Mouse (Mus musculus): ENCODE data around the gene Gm8773. TPM values are rescaled to one million over a fixed set of nuclear protein-coding genes. Genes with fewer than 3 reads are reported as not detected.

The Gm8773 gene
- not detected for total RNA-seq (2022)

GRCm38 (mm10) chr5:5573749-5574317 lies at the start of gene Gm8773:
Gm8773 (plus strand) TSS chr5:5573799.
- DNase-seq (ENCODE audit: low spot score in 2 of 2): peak in 1 of 2 experiments; percentile 4

DNA sequence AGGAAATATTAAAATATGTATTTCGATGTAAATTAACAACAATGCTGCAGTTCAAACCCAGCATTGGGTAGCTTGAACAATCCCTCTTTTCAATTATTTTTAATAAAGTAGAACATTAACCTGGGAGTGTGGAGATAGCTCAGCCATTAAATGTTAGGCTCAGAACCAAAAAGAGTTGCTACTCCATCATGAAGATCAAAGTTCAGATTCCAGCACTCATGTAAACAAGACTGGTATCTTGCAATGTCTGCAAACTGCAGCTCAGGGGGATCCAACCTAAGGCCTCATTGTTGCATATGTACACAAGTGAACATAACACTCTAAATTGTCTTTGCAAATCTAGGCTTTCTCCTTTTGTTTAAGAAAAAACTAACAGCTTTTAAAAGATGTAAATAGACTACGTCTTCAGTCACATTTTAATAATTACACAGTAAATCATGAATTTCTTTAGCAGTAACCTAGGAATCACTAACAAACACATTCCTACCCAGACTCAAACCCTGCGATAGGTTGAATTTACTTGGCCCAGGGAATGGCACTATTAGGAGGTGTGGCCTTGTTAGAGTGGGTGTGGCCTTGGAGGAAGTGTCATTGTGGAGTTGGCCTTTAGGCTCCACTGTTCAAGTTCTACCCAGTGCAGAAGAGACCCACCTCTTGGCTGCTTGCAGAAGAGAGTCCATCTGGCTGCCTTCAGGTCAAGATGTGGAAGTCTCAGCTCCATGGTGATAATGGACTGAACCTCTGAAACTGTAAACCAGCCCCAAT lies 39.8 kb upstream of the Gm8773 start:
- DNase-seq (ENCODE audit: low spot score in 2 of 2): no peak

GRCm38 (mm10) chr5:5536131-5536530 lies 37.5 kb upstream of the Gm8773 start:
- no peak for DNase-seq (ENCODE audit: low spot score in 2 of 2)

- DNase-seq (ENCODE audit: low spot score in 2 of 2): no peak
These were observed 33.8 kb upstream of the Gm8773 start for GRCm38 (mm10) chr5:5539771-5540170.

- DNase-seq (ENCODE audit: low spot score in 2 of 2): no peak
These were observed 33.2 kb upstream of the Gm8773 start for GRCm38 (mm10) chr5:5540385-5540784.

- no peak for DNase-seq (ENCODE audit: low spot score in 2 of 2)
These were observed 22.5 kb upstream of the Gm8773 start for GRCm38 (mm10) chr5:5551110-5551509.

DNA sequence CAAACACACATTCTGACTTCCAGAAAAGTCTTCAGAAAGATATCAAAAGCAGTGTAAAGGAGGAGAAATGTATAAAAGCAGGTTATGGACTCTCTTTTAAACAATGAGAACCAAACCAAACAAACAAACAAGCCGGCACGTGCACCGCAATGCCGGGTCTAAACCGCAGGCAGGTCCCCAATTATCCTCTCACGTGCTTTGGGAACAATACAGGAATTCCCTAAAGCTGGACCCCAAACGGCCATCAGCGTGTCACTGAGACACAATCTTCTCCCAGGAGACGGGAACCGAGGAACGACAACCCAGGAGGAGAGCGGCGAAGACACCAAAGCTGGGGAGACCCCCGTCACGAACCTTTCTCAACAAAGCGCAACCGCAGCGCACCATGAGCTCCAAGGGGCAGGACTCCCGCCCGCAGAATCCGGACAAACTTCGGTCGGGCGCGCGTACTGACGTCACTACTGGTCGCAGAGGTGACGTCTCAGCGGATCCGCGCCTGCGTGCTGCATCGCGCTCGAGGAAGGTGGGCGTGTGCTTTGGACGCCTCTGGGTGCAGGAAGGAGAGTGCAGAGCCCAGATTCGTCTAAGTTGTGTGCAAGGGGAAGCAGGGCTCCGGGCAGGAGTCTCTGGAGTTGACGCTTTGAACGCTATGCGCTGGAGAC lies 14.4 kb upstream of the Gm8773 start, which contains the start of gene Gtpbp10:
TSS of gene Gtpbp10 (minus strand) at position 460 of the 662 bp plus-strand sequence.
- DNase-seq (ENCODE audit: low spot score in 2 of 2): peak; percentile 87 to 91

GRCm38 (mm10) chr5:5559798-5560197 lies 13.8 kb upstream of the Gm8773 start:
- no peak for DNase-seq (ENCODE audit: low spot score in 2 of 2)

DNA sequence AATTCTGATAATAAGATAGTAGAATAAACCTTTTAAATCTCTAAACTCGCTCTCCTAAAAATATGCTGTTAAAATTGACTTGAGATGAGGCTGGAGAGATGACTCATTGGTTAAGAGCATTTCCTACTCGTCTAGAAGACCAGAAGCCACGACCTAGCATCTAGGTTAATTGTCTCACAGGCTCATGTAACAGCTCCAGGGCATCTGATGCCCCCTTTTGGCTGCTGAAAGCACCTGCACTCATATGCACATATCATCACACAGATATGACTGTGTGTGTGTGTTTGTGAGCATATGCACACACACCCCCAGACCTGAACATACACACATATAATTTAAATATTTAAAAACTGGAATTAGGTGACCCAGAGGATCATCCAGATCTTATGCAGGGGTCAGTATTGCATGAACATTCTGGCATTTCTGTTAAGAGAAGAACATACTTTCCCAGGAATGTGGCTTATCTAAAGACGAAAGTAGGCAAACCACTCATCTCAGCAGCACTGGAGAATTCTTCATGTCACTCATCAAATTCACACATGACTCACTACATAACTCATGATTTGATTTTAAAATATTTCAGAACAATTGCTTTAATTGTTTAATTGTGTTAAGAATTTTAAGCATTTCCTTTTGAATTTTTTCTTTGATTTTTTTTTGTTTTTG lies 12.4 kb upstream of the Gm8773 start:
- no peak for DNase-seq (ENCODE audit: low spot score in 2 of 2)

DNA sequence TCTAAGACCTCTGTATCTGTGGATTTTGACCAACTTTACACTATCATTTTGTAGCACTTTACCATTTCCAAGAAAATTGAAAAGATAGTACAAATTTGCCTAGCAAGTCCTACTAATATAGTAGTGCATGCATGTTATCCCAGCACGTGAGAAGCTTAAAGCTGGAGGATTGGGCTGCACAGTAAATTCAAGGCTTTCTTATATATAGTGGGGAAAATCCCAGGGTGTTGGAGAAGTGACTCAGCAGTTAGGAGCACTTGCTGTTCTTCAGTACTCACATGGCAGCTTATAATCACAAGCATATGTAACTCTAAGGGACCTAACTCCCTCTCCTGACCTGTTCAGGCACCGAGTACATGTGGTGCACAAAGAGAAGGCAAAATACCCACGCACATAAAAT lies 11.2 kb upstream of the Gm8773 start:
- DNase-seq (ENCODE audit: low spot score in 2 of 2): no peak

DNA sequence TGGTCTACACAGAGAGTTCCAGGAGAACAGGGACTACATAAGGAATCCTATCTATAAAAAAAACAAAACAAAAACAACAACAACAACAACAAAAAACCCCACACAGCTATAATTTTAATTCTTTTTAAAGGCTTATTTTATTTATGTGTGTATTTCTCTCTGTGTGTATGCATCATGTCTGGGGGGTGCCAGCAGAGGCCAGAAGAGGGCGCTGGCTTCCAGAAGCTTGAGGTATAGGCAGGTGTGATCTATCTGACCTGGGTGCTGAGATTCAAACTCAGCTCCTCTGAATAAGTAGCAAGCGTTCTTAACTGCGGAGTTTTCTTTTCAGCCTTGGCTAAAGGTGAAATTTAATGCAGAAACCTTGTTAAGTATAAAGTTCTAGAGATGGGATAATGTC lies 14.1 kb downstream of the Gm8773 start:
- DNase-seq (ENCODE audit: low spot score in 2 of 2): no peak

DNA sequence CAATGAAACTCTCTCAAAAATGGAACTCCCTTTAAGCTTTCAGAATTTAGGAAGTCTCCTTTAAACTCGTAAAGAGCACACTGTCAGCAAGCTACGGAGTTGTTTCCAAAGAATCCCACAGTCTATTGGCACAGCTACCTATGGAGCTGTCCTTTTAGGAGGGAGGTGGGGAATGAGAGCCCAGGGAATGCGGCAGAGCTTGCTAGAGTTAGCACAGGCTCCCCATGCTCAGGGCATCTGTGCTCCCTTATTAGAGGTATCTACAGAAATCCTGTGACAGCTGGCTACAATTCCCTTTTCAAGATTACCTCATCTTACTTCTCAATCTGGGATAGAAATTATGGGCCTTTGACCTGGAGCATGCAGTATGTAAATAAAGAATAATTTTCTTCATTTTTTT lies 36.9 kb downstream of the Gm8773 start:
- DNase-seq (ENCODE audit: low spot score in 2 of 2): no peak

- DNase-seq (ENCODE audit: low spot score in 2 of 2): no peak
These were observed 44.7 kb downstream of the Gm8773 start for GRCm38 (mm10) chr5:5618329-5618728.

- no peak for DNase-seq (ENCODE audit: low spot score in 2 of 2)
These were observed 51.9 kb downstream of the Gm8773 start for GRCm38 (mm10) chr5:5625491-5625890.

Other genes with a start within 250 kb of the Gm8773 start
- 100 to 1,000 TPM; 168 to 203 (median 193) TPM for gene Cdk14, start 153.5 kb upstream of the Gm8773 start, total RNA-seq (2022)
- 1 to 10 TPM; 1.1 to 1.5 (median 1.4) TPM for gene 1700015F17Rik, start 94.7 kb upstream of the Gm8773 start, total RNA-seq (2022)
- gene Cldn12, start 58.8 kb upstream of the Gm8773 start, total RNA-seq (2022): 10 to 100 TPM; 43.8 to 45.2 (median 44.1) TPM
- gene Gtpbp10, start 14.3 kb upstream of the Gm8773 start, total RNA-seq (2022): 10 to 100 TPM; 10.6 to 12.8 (median 10.9) TPM
- gene Cfap69, start 90.4 kb downstream of the Gm8773 start, total RNA-seq (2022): 10 to 100 TPM; 13.7 to 23.6 (median 21.6) TPM
- 10 to 100 TPM; 10.2 to 13.3 (median 11.0) TPM for gene Steap2, start 120.8 kb downstream of the Gm8773 start, total RNA-seq (2022)
- 1 to 10 TPM in 1 of 4 experiments, under 1 TPM in 3; 0.27 to 1.6 (median 0.49) TPM for gene Steap1, start 175.5 kb downstream of the Gm8773 start, total RNA-seq (2022)